Mouse (Mus musculus): ENCODE measurements around the gene Serpina9.

DNA sequence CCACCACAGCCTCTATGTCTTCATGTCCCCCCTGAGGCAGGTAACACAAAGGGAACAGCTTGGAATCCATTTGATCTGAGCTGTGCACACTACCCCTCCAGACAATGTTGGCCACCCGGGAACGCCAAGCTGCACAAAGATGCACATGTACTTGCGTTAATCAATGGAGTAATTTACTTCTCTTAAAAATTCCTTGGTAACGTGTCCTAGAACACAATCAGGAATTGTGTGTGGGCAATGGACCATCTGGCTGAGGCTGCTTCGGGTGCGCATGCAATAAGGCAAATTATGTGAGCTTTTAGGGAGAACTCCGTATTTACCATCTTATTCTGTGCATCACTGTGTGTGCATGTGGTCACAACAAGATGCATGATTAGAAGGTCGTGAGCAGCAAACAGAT is 13.9 kb downstream of the Serpina9 start:
- TF ChIP-seq CTCF (IDR thresholded peaks at IDR 0.05; ENCODE audit: control insufficient read depth, insufficient read depth, low read length), result no peak
- no peak for TF ChIP-seq POLR2A (IDR thresholded peaks at IDR 0.05; ENCODE audit: borderline replicate concordance, control insufficient read depth, low read depth, low read length)

All from bone marrow, adult 2 months (tissue).